Mouse (Mus musculus) myocyte (in vitro differentiated cells): Measurements from ENCODE around the gene Ptpn3. TPM values are rescaled to one million over a fixed set of nuclear protein-coding genes. Genes with fewer than 3 reads are reported as not detected.

ENCODE experiments used
- H3K27me3 ChIP-seq: one replicate; pipeline ENCODE4 v1.6.1; 2011; ENCODE audit not compliant: control insufficient read depth, insufficient read depth, insufficient read length
- H3K36me3 ChIP-seq: one replicate; pipeline ENCODE4 v1.6.1; 2011; ENCODE audit not compliant: control insufficient read depth, insufficient read depth
- H3K4me2 ChIP-seq: one replicate; pipeline ENCODE4 v1.6.1; 2011; ENCODE audit warnings: low read depth, control low read depth
- H3K4me3 ChIP-seq: one replicate; pipeline ENCODE4 v1.5.1; 2011; ENCODE audit warnings: mild to moderate bottlenecking, control low read depth, moderate library complexity
- H3K79me2 ChIP-seq: one replicate; pipeline ENCODE4 v1.6.1; 2011; ENCODE audit not compliant: control insufficient read depth, insufficient read depth
- H3ac ChIP-seq: one replicate; pipeline ENCODE4 v1.6.1; 2011; ENCODE audit not compliant: control insufficient read depth, insufficient read length
- CEBPB ChIP-seq: IDR thresholded peaks from 2 replicates; pipeline ENCODE4 v1.6.1; 2011; ENCODE audit warnings: mild to moderate bottlenecking, moderate library complexity; ENCODE audit not compliant: poor library complexity, insufficient read depth, severe bottlenecking
- E2F4 ChIP-seq: IDR thresholded peaks from one replicate; pipeline ENCODE4 v1.6.1; 2011; ENCODE audit warnings: mild to moderate bottlenecking, control low read depth, moderate library complexity; ENCODE audit not compliant: insufficient read depth
- MAX ChIP-seq: IDR thresholded peaks from one replicate; pipeline ENCODE4 v1.6.1; 2011; ENCODE audit warnings: low read depth, mild to moderate bottlenecking, control low read depth
- MYOD1 ChIP-seq, 3 experiments: IDR thresholded peaks; one replicate each; pipeline ENCODE4 v1.6.1; 2011; ENCODE audit warnings: control low read depth in 2 of 3, low read depth in 2 of 3, mild to moderate bottlenecking in 2 of 3, moderate library complexity in 1 of 3; ENCODE audit not compliant: insufficient read length in 2 of 3, control insufficient read depth in 1 of 3
- MYOG ChIP-seq, 3 experiments: IDR thresholded peaks; one replicate each; pipeline ENCODE4 v1.6.1; 2011; ENCODE audit warnings: control low read depth in 2 of 3, low read depth in 2 of 3, mild to moderate bottlenecking in 2 of 3; ENCODE audit not compliant: insufficient read length in 2 of 3, control insufficient read depth in 1 of 3, insufficient read depth in 1 of 3
- POLR2A ChIP-seq: IDR thresholded peaks from one replicate; pipeline ENCODE4 v1.6.1; 2011; ENCODE audit warnings: low read depth, mild to moderate bottlenecking, control low read depth, moderate library complexity; ENCODE audit not compliant: insufficient read length
- POLR2AphosphoS2 ChIP-seq: IDR thresholded peaks from one replicate; pipeline ENCODE4 v1.6.1; 2011; ENCODE audit warnings: low read depth, control low read depth; ENCODE audit not compliant: insufficient read length
- REST ChIP-seq: IDR thresholded peaks from one replicate; pipeline ENCODE4 v1.6.1; 2011; ENCODE audit warnings: mild to moderate bottlenecking, control low read depth, moderate library complexity; ENCODE audit not compliant: insufficient read depth, insufficient read length
- SRF ChIP-seq: IDR thresholded peaks from one replicate; pipeline ENCODE4 v1.6.1; 2011; ENCODE audit warnings: low read depth; ENCODE audit not compliant: control insufficient read depth, insufficient read length
- TCF12 ChIP-seq: IDR thresholded peaks from one replicate; pipeline ENCODE4 v1.6.1; 2011; ENCODE audit warnings: mild to moderate bottlenecking, control low read depth; ENCODE audit not compliant: poor library complexity, insufficient read depth, severe bottlenecking
- TCF3 ChIP-seq: IDR thresholded peaks from one replicate; pipeline ENCODE4 v1.6.1; 2011; ENCODE audit warnings: low read depth, control low read depth; ENCODE audit not compliant: insufficient read length
- USF1 ChIP-seq: IDR thresholded peaks from one replicate; pipeline ENCODE4 v1.6.1; 2011; ENCODE audit warnings: low read depth, mild to moderate bottlenecking, control low read depth, moderate library complexity
- polyA plus RNA-seq: library from polyadenylated mRNA; unstranded; fragments of >200 nt; fragmentation: generic; extraction: Trizol; gene quantifications from one replicate; pipeline ENCODE4 v1.2.1, GENCODE M21; 2012; ENCODE audit warnings: missing spikeins

Gene Ptpn3
- polyA plus RNA-seq, 1 experiment = 3.1 TPM

- Histone ChIP-seq H3K79me2 (no peaks in the 10 kb centered on the region), H3K27me3 (no peaks in the 10 kb centered on the region)
- TF ChIP-seq USF1 = no peak
- peak in 1 of 3 experiments; percentile 3 for TF ChIP-seq MYOD1 (IDR thresholded peaks at IDR 0.05; ENCODE audit: control insufficient read depth in 1 of 3, insufficient read length in 2 of 3, low read depth in 2 of 3)
These were observed 44.9 kb downstream of the Ptpn3 start for GRCm38 (mm10) chr4:57256761-57257160.

GRCm38 (mm10) chr4:57254412-57254811 is 47.2 kb downstream of the Ptpn3 start:
- Histone ChIP-seq H3K79me2 (no peaks in the 10 kb centered on the region), H3ac (no peak overlapping the region), H3K4me3 (no peak overlapping the region), H3K36me3 (no peaks in the 10 kb centered on the region), H3K27me3 (no peaks in the 10 kb centered on the region), H3K4me2 (no peak overlapping the region)
- no peak for TF ChIP-seq REST
- TF ChIP-seq MYOG (IDR thresholded peaks at IDR 0.05; ENCODE audit: control insufficient read depth in 1 of 3, insufficient read depth in 1 of 3, insufficient read length in 2 of 3, low read depth in 2 of 3) = no peak
- TF ChIP-seq POLR2A = no peak
- no peak for TF ChIP-seq MAX
- no peak for TF ChIP-seq USF1
- no peak for TF ChIP-seq E2F4
- no peak for TF ChIP-seq CEBPB
- no peak for TF ChIP-seq SRF
- TF ChIP-seq TCF3 = no peak
- TF ChIP-seq MYOD1 (IDR thresholded peaks at IDR 0.05; ENCODE audit: control insufficient read depth in 1 of 3, insufficient read length in 2 of 3, low read depth in 2 of 3) = no peak

More at GRCm38 (mm10) chr4:57256761-57257160, 44.9 kb downstream of the Ptpn3 start:
- no peak overlapping the region for H3ac ChIP-seq
- H3K4me2 ChIP-seq = no peak overlapping the region
- peaks cover 3% of the 10 kb centered on the region for H3K36me3 ChIP-seq
- H3K4me3 ChIP-seq = no peak overlapping the region

DNA sequence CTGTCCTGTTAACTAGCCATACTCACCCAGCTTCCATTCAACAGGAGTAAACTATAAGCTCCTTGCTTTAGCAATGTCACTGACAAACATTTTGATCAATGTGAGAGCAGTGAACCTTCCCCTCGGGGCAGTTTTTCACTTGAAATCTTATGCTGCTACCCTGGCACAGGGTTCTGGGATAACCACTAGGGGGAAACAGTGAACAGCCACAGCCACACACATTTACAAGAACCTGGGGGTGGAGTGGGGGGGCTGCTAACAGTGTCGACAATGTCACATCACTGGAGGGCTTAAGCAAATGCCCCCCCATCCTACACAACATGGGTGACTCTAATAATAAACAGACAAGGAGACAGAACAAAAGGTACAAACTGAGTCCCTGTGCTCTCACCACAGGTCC is 51.0 kb downstream of the Ptpn3 start:
- Histone ChIP-seq H3K79me2 (no peaks in the 10 kb centered on the region), H3K4me2 (no peak overlapping the region), H3ac (no peak overlapping the region), H3K36me3 (no peaks in the 10 kb centered on the region), H3K4me3 (no peak overlapping the region), H3K27me3 (no peaks in the 10 kb centered on the region)
- no peak for TF ChIP-seq MYOD1 (IDR thresholded peaks at IDR 0.05; ENCODE audit: control insufficient read depth in 1 of 3, insufficient read length in 2 of 3, low read depth in 2 of 3)
- no peak for TF ChIP-seq MYOG (IDR thresholded peaks at IDR 0.05; ENCODE audit: control insufficient read depth in 1 of 3, insufficient read depth in 1 of 3, insufficient read length in 2 of 3, low read depth in 2 of 3)
- TF ChIP-seq TCF3 = no peak
- TF ChIP-seq POLR2A = no peak
- no peak for TF ChIP-seq REST
- TF ChIP-seq SRF = no peak

DNA sequence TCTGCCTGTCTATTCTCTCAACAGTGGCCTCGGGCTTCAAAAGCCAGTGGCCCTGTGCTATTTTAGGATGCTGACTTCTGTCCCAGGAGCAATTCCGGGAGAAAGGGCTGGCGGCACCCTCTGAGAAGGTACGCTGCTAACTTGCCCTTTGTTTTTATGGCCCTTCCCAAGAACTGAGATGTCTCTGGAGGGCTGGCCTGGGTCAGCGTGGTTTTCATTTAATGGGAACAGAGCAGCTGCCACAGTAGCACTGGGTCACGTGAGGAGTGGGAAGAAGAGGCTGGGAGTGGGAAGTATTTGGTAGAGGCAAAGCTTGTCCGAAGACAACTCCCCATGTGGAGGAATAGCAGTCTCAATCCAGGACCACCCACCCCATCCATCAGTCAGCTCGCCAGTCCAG is 52.5 kb downstream of the Ptpn3 start:
- peak overlapping the region; percentile 41 for H3K4me2 ChIP-seq
- no peak overlapping the region for H3K4me3 ChIP-seq
- TF ChIP-seq USF1 (peak; percentile 77), MYOG (IDR thresholded peaks at IDR 0.05; ENCODE audit: control insufficient read depth in 1 of 3, insufficient read depth in 1 of 3, insufficient read length in 2 of 3, low read depth in 2 of 3) (peak in 1 of 3 experiments; percentile 71), MYOD1 (IDR thresholded peaks at IDR 0.05; ENCODE audit: control insufficient read depth in 1 of 3, insufficient read length in 2 of 3, low read depth in 2 of 3) (peak in 2 of 3 experiments; percentile 59 to 65), POLR2A (no peak)
- no peak overlapping the region for H3ac ChIP-seq
- no peaks in the 10 kb centered on the region for H3K27me3 ChIP-seq
- H3K79me2 ChIP-seq = no peaks in the 10 kb centered on the region
- H3K36me3 ChIP-seq = no peaks in the 10 kb centered on the region

DNA sequence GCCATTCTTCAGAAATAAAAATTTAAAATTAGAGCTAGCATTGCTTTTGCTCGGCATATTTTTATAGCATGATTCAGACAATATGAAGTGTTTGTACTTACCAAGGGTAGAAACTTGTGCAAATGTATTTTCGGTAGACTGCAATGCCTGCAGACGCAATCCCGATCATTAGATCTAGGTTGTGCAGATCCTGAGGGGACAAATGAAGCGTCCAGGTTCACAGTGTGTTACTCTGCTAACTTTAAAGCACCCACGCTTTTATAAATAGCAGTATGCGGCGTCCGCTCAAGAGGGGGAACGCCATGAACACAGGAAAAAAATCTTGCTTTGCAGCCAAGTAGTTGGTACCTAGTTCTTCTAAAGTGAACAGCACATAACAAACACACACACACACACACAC is 56.8 kb downstream of the Ptpn3 start:
- TF ChIP-seq MYOD1 (IDR thresholded peaks at IDR 0.05; ENCODE audit: control insufficient read depth in 1 of 3, insufficient read length in 2 of 3, low read depth in 2 of 3) = no peak
- no peak for TF ChIP-seq POLR2AphosphoS2
- no peak for TF ChIP-seq CEBPB
- TF ChIP-seq TCF12 = no peak
- no peak for TF ChIP-seq SRF
- TF ChIP-seq MYOG (IDR thresholded peaks at IDR 0.05; ENCODE audit: control insufficient read depth in 1 of 3, insufficient read depth in 1 of 3, insufficient read length in 2 of 3, low read depth in 2 of 3) = no peak
- no peak for TF ChIP-seq POLR2A
- TF ChIP-seq USF1 = no peak
- TF ChIP-seq E2F4 = no peak
- TF ChIP-seq TCF3 = no peak
- no peak for TF ChIP-seq MAX
- no peak for TF ChIP-seq REST
- H3K79me2 ChIP-seq = no peaks in the 10 kb centered on the region
- H3K4me2 ChIP-seq = no peak overlapping the region
- no peak overlapping the region for H3K4me3 ChIP-seq
- H3ac ChIP-seq = no peak overlapping the region
- no peaks in the 10 kb centered on the region for H3K27me3 ChIP-seq
- no peaks in the 10 kb centered on the region for H3K36me3 ChIP-seq
